Mouse (Mus musculus): ENCODE results near the gene F3.

DNA sequence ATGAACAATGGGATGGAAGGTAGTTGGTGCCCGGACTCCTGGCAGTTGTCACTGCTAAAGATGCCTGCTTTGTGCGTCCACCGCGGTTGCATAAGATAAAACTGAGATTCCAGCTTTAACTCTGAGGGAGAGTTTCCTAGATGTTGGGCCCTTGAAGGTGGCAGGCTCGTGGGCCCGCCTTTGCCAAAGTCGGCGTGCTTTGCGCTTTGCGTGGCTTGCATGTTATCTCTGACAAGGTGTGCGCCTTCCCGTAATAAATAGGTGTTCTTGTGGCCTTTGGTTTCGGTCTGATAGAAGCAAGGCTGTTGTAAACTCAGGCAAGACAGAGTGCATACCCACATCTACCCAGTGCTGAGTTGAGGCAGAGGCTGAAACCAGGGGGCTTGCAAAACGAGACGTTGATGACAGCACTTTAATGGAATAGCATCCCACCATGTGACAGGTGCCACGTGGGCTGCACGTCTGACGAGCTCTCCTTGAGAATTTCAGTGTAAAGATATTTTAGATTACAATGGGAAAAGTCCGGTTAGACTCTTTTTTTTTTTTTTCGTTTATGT, 709 bp downstream of the F3 start:
- TF ChIP-seq POLR2A (IDR thresholded peaks at IDR 0.05; ENCODE audit: borderline replicate concordance, insufficient read depth, low read length): no peak
- TF ChIP-seq CTCF (IDR thresholded peaks at IDR 0.05; ENCODE audit: borderline replicate concordance, insufficient read depth, low read depth, low read length): no peak

Data from cerebellum, adult 2 months (tissue).